Mouse (Mus musculus): ENCODE results near the gene Vmn1r198. TPM values are rescaled to one million over a fixed set of nuclear protein-coding genes. Genes with fewer than 3 reads are reported as not detected.

Gene Vmn1r198
- total and polyA plus RNA-seq, 3 experiments: 0.11 TPM; not detected in 2

DNA sequence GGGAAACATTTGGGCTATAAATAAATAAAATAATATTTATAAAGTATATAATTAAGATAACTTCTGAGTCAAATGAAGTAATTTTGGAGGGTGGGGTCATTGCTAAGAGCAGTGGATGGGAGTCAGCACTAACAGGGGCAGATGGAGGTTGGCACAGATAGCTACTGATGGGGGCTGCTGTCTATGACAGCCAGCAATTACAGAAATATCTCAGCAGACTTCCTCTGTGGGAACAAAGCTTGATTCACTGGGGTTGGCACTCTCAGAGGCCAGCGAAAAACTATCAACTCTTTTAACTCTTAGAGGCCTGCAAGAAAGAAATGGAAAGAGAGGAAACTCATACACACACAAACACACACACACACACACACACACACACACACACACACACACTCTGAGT lies 52.8 kb downstream of the Vmn1r198 start:
- no peak overlapping the region for H3K4me3 ChIP-seq (ENCODE audit: low read depth, low read length)
- H3K27me3 ChIP-seq (ENCODE audit: insufficient read depth, low read length): no peaks in the 10 kb centered on the region
- TF ChIP-seq POLR2AphosphoS5 (IDR thresholded peaks at IDR 0.05; ENCODE audit: insufficient replicate concordance, low read depth, low read length) (no peak), GATA1 (IDR thresholded peaks at IDR 0.05; ENCODE audit: borderline replicate concordance, low read length) (no peak), GATA2 (IDR thresholded peaks at IDR 0.05; ENCODE audit: borderline replicate concordance, low read depth, low read length) (no peak)
- DNase-seq (ENCODE audit: low spot score): no peak
- ATAC-seq (ENCODE audit: extremely low read depth, insufficient number of reproducible peaks, low FRiP score, poor library complexity, severe bottlenecking): no peak
- H3K9me3 ChIP-seq (replicated peaks): peaks cover 16% of the 10 kb centered on the region
- no peaks in the 10 kb centered on the region for H3K36me3 ChIP-seq (replicated peaks)
- H3K4me1 ChIP-seq (ENCODE audit: insufficient read depth, low read depth, low read length): no peaks in the 10 kb centered on the region

Other genes with a start within 250 kb of the Vmn1r198 start
- gene Vmn1r189, start 244.5 kb upstream of the Vmn1r198 start, total RNA-seq (2014; fragmentation: Nextera tagmentation): not detected in 2 replicates
- gene Vmn1r189, start 244.5 kb upstream of the Vmn1r198 start, total RNA-seq (2017): 0.33 TPM in 1 of 2 replicates, not detected in the other
- gene Vmn1r189, start 244.5 kb upstream of the Vmn1r198 start, polyA plus RNA-seq (2012): not detected in 2 replicates
- not detected in 2 replicates for gene Vmn1r191, start 166.4 kb upstream of the Vmn1r198 start, total RNA-seq (2014; fragmentation: Nextera tagmentation)
- gene Vmn1r191, start 166.4 kb upstream of the Vmn1r198 start, total RNA-seq (2017): 0.12 and 0.16 TPM in 2 replicates
- not detected in 2 replicates for gene Vmn1r191, start 166.4 kb upstream of the Vmn1r198 start, polyA plus RNA-seq (2012)
- gene Vmn1r192, start 159.2 kb upstream of the Vmn1r198 start, total RNA-seq (2014; fragmentation: Nextera tagmentation): not detected in 2 replicates
- gene Vmn1r192, start 159.2 kb upstream of the Vmn1r198 start, total RNA-seq (2017): 0.11 and 0.12 TPM in 2 replicates
- not detected in 2 replicates for gene Vmn1r192, start 159.2 kb upstream of the Vmn1r198 start, polyA plus RNA-seq (2012)
- not detected in 2 replicates for gene Vmn1r193, start 127.2 kb upstream of the Vmn1r198 start, total RNA-seq (2014; fragmentation: Nextera tagmentation)
- 0.05 and 0.06 TPM in 2 replicates for gene Vmn1r193, start 127.2 kb upstream of the Vmn1r198 start, total RNA-seq (2017)
- gene Vmn1r193, start 127.2 kb upstream of the Vmn1r198 start, polyA plus RNA-seq (2012): not detected in 2 replicates
- gene Vmn1r194, start 106.1 kb upstream of the Vmn1r198 start, total RNA-seq (2014; fragmentation: Nextera tagmentation): not detected in 2 replicates
- gene Vmn1r194, start 106.1 kb upstream of the Vmn1r198 start, total RNA-seq (2017): not detected in 2 replicates
- gene Vmn1r194, start 106.1 kb upstream of the Vmn1r198 start, polyA plus RNA-seq (2012): not detected in 2 replicates
- not detected in 2 replicates for gene Vmn1r195, start 79.8 kb upstream of the Vmn1r198 start, total RNA-seq (2014; fragmentation: Nextera tagmentation)
- gene Vmn1r195, start 79.8 kb upstream of the Vmn1r198 start, total RNA-seq (2017): 0.12 TPM in 1 of 2 replicates, not detected in the other
- gene Vmn1r195, start 79.8 kb upstream of the Vmn1r198 start, polyA plus RNA-seq (2012): not detected in 2 replicates
- gene Vmn1r196, start 60.4 kb upstream of the Vmn1r198 start, total RNA-seq (2014; fragmentation: Nextera tagmentation): not detected in 2 replicates
- gene Vmn1r196, start 60.4 kb upstream of the Vmn1r198 start, total RNA-seq (2017): 0.05 and 0.06 TPM in 2 replicates
- not detected in 2 replicates for gene Vmn1r196, start 60.4 kb upstream of the Vmn1r198 start, polyA plus RNA-seq (2012)
- gene Vmn1r197, start 25.8 kb upstream of the Vmn1r198 start, total RNA-seq (2014; fragmentation: Nextera tagmentation): not detected in 2 replicates
- 0.22 TPM in 1 of 2 replicates, not detected in the other for gene Vmn1r197, start 25.8 kb upstream of the Vmn1r198 start, total RNA-seq (2017)
- 0.08 TPM in 1 of 2 replicates, not detected in the other for gene Vmn1r197, start 25.8 kb upstream of the Vmn1r198 start, polyA plus RNA-seq (2012)
- gene Vmn1r199, start 29.5 kb downstream of the Vmn1r198 start, total RNA-seq (2014; fragmentation: Nextera tagmentation): not detected in 2 replicates
- gene Vmn1r199, start 29.5 kb downstream of the Vmn1r198 start, total RNA-seq (2017): 0.05 and 0.06 TPM in 2 replicates
- not detected in 2 replicates for gene Vmn1r199, start 29.5 kb downstream of the Vmn1r198 start, polyA plus RNA-seq (2012)
- gene Vmn1r200, start 40.0 kb downstream of the Vmn1r198 start, total RNA-seq (2014; fragmentation: Nextera tagmentation): not detected in 2 replicates
- gene Vmn1r200, start 40.0 kb downstream of the Vmn1r198 start, total RNA-seq (2017): 0.22 TPM in 1 of 2 replicates, not detected in the other
- gene Vmn1r200, start 40.0 kb downstream of the Vmn1r198 start, polyA plus RNA-seq (2012): not detected in 2 replicates
- not detected in 2 replicates for gene Vmn1r201, start 121.6 kb downstream of the Vmn1r198 start, total RNA-seq (2014; fragmentation: Nextera tagmentation)
- 0.05 and 0.17 TPM in 2 replicates for gene Vmn1r201, start 121.6 kb downstream of the Vmn1r198 start, total RNA-seq (2017)
- not detected in 2 replicates for gene Vmn1r201, start 121.6 kb downstream of the Vmn1r198 start, polyA plus RNA-seq (2012)
- gene Vmn1r202, start 155.0 kb downstream of the Vmn1r198 start, total RNA-seq (2014; fragmentation: Nextera tagmentation): not detected in 2 replicates
- 0.05 and 0.06 TPM in 2 replicates for gene Vmn1r202, start 155.0 kb downstream of the Vmn1r198 start, total RNA-seq (2017)
- not detected in 2 replicates for gene Vmn1r202, start 155.0 kb downstream of the Vmn1r198 start, polyA plus RNA-seq (2012)
- not detected in 2 replicates for gene Vmn1r203, start 167.8 kb downstream of the Vmn1r198 start, total RNA-seq (2014; fragmentation: Nextera tagmentation)
- 0.12 and 0.27 TPM in 2 replicates for gene Vmn1r203, start 167.8 kb downstream of the Vmn1r198 start, total RNA-seq (2017)
- not detected in 2 replicates for gene Vmn1r203, start 167.8 kb downstream of the Vmn1r198 start, polyA plus RNA-seq (2012)
- not detected in 2 replicates for gene Vmn1r204, start 202.8 kb downstream of the Vmn1r198 start, total RNA-seq (2014; fragmentation: Nextera tagmentation)
- gene Vmn1r204, start 202.8 kb downstream of the Vmn1r198 start, total RNA-seq (2017): 0.12 and 0.22 TPM in 2 replicates
- not detected in 2 replicates for gene Vmn1r204, start 202.8 kb downstream of the Vmn1r198 start, polyA plus RNA-seq (2012)
- gene Vmn1r205, start 242.6 kb downstream of the Vmn1r198 start, total RNA-seq (2014; fragmentation: Nextera tagmentation): not detected in 2 replicates
- 0.11 TPM in 1 of 2 replicates, not detected in the other for gene Vmn1r205, start 242.6 kb downstream of the Vmn1r198 start, total RNA-seq (2017)
- not detected in 2 replicates for gene Vmn1r205, start 242.6 kb downstream of the Vmn1r198 start, polyA plus RNA-seq (2012)